Mouse (Mus musculus): Measurements from ENCODE around the gene Kmo. TPM values are rescaled to one million over a fixed set of nuclear protein-coding genes. Genes with fewer than 3 reads are reported as not detected.

Gene Kmo
- 10 to 100 TPM; 21.7 to 22.1 TPM for total RNA-seq (2023)

GRCm38 (mm10) chr1:175619814-175620431 lies at the start of gene Kmo:
TSS of gene Kmo (plus strand) at chr1:175620381.

GRCm38 (mm10) chr1:175625257-175625879 lies 5.2 kb downstream of the Kmo start, which contains the start of gene Fh1:
TSS of gene Fh1 (minus strand) at chr1:175625635.

GRCm38 (mm10) chr1:175692246-175692996 lies 72.2 kb downstream of the Kmo start, which contains the start of the genes Opn3 and Chml:
TSS of gene Opn3 (minus strand) at chr1:175692776.
TSS of gene Chml (minus strand) at chr1:175692901.

GRCm38 (mm10) chr1:175698293-175698692 lies 78.1 kb downstream of the Kmo start, which contains the start of gene Wdr64:
TSS of gene Wdr64 (plus strand) at chr1:175698593.

Other genes with a start within 250 kb of the Kmo start
- gene Rgs7, start 127.9 kb upstream of the Kmo start, total RNA-seq (2023) = not detected
- gene Fh1, start 5.3 kb downstream of the Kmo start, total RNA-seq (2023) = 10 to 100 TPM; 27.4 to 37.6 TPM
- 1 to 10 TPM; 1.6 to 4.8 TPM for gene Opn3, start 72.4 kb downstream of the Kmo start, total RNA-seq (2023)
- 10 to 100 TPM in 1 of 2 experiments, 1 to 10 TPM in 1; 9.6 to 11.8 TPM for gene Chml, start 72.5 kb downstream of the Kmo start, total RNA-seq (2023)
- gene Wdr64, start 78.2 kb downstream of the Kmo start, total RNA-seq (2023) = not detected